11 mouse cellular contexts compared by ENCODE assay signal in the genomic region with DNA sequence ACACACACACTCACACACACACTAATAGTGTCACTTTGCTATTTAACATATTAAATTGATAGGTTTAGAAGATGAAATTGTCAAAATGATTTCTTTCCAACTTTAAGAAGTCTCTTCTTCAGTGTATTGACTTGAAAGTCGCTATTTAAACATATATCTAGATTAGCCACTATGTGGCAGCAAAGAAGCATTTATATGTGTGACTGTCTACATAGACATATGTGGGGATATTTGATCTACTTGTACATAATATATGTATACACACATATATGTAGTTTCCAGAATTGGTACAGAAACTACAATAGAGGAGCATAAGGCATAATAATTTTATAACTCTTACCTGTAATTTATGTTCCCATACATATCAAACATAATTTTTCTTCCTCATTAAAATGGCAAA. TPM values are rescaled to one million over a fixed set of nuclear protein-coding genes. Genes with fewer than 3 reads are reported as not detected.
DNase-seq lines count a peak whose midpoint lies in the region; ATAC-seq and TF ChIP-seq lines count a peak whose summit lies in the region.
"Had no signal": no experiment of that assay in that cellular context is flagged by ENCODE, and none has a peak within 500 bp of the region (broad histone marks: within the 10 kb centered on the region; RNA-seq: fewer than 3 reads in every experiment).

No protein-coding gene starts in this region.

- WGBS in embryonic facial prominence, embryonic 11.5 days = 12% methylated on average over 1 of the region's 1 CpGs
- WGBS in embryonic facial prominence, embryonic 10.5 days = 8% methylated on average over 1 of the region's 1 CpGs
- 5% methylated on average over 1 of the region's 1 CpGs for WGBS in liver, adult 2 months
- 14% methylated on average over 1 of the region's 1 CpGs for WGBS in hindbrain, embryonic 15.5 days

- DNase-seq in embryonic facial prominence, embryonic 11.5 days (ENCODE audit: low spot score) = peak; percentile 55
- no peak for DNase-seq in embryonic facial prominence, embryonic 10.5 days (ENCODE audit: low spot score)
- DNase-seq in liver, adult 2 months (ENCODE audit: extremely low read depth, low read depth, low spot score) = peak; percentile 40
- DNase-seq in liver = no peak
- DNase-seq in retina, postnatal 1 day = peak; percentile 40
- no peak for DNase-seq in frontal cortex, postnatal 14 days (ENCODE audit: low spot score in 2 of 2)
- DNase-seq in right cerebral cortex, postnatal 10 days (ENCODE audit: low spot score in 2 of 2) = no peak
- DNase-seq: heart, postnatal 14 days; liver, embryonic 13.5 days had no signal

- no peaks in the 10 kb centered on the region for H3K27me3 ChIP-seq in embryonic facial prominence, embryonic 11.5 days (ENCODE audit: control insufficient read depth, insufficient read depth, low read length)
- no peaks in the 10 kb centered on the region for H3K27me3 ChIP-seq in embryonic facial prominence, embryonic 10.5 days (replicated peaks; ENCODE audit: low read depth, poor library complexity, severe bottlenecking)
- no peaks in the 10 kb centered on the region for H3K27me3 ChIP-seq in liver, adult 2 months (ENCODE audit: control insufficient read depth, insufficient read depth, low read length)
- no peaks in the 10 kb centered on the region for H3K27me3 ChIP-seq in hindbrain, embryonic 15.5 days
- H3K27me3 ChIP-seq: liver, embryonic 13.5 days had no signal

- TF ChIP-seq CTCF in liver, adult 2 months (IDR thresholded peaks at IDR 0.05; ENCODE audit: low read depth, low read length) = peak; percentile 29; the same call in 1 of the 2 replicates

- no peaks in the 10 kb centered on the region for H3K4me1 ChIP-seq in embryonic facial prominence, embryonic 11.5 days (ENCODE audit: control insufficient read depth, insufficient read depth, low read length)
- H3K4me1 ChIP-seq in embryonic facial prominence, embryonic 10.5 days = no peaks in the 10 kb centered on the region
- no peaks in the 10 kb centered on the region for H3K4me1 ChIP-seq in liver, adult 2 months (ENCODE audit: control insufficient read depth, insufficient read depth, low read length)
- no peaks in the 10 kb centered on the region for H3K4me1 ChIP-seq in hindbrain, embryonic 15.5 days (replicated peaks)
- H3K4me1 ChIP-seq: liver, embryonic 13.5 days had no signal

- H3K36me3 ChIP-seq in embryonic facial prominence, embryonic 11.5 days (replicated peaks; ENCODE audit: control insufficient read depth, insufficient read depth, low read depth, low read length) = no peaks in the 10 kb centered on the region
- H3K36me3 ChIP-seq in embryonic facial prominence, embryonic 10.5 days (replicated peaks) = no peaks in the 10 kb centered on the region
- no peaks in the 10 kb centered on the region for H3K36me3 ChIP-seq in liver, adult 2 months (ENCODE audit: control insufficient read depth, insufficient read depth, low read length)
- no peaks in the 10 kb centered on the region for H3K36me3 ChIP-seq in hindbrain, embryonic 15.5 days
- H3K36me3 ChIP-seq: liver, embryonic 13.5 days had no signal

- ATAC-seq in embryonic facial prominence, embryonic 11.5 days (replicated peaks; ENCODE audit: insufficient number of reproducible peaks, low FRiP score, low TSS enrichment, low read depth) = no peak
- ATAC-seq in hindbrain, embryonic 15.5 days (ENCODE audit: low FRiP score, low read depth) = peak; percentile 63; the same call in 1 of the 2 replicates

- H3K79me2 ChIP-seq in liver, adult 2 months (ENCODE audit: control insufficient read depth, insufficient read depth, low read length) = no peaks in the 10 kb centered on the region

- H3K27ac ChIP-seq in embryonic facial prominence, embryonic 11.5 days (replicated peaks; ENCODE audit: low read depth, low read length) = no peak overlapping the region
- no peak overlapping the region for H3K27ac ChIP-seq in embryonic facial prominence, embryonic 10.5 days (replicated peaks)
- no peak overlapping the region for H3K27ac ChIP-seq in liver, adult 2 months (replicated peaks; ENCODE audit: insufficient read depth, low read depth, low read length)
- H3K27ac ChIP-seq in hindbrain, embryonic 15.5 days (replicated peaks) = no peak overlapping the region
- H3K27ac ChIP-seq: liver, embryonic 13.5 days had no signal

- H3K9me3 ChIP-seq in embryonic facial prominence, embryonic 11.5 days (replicated peaks; ENCODE audit: control insufficient read depth, low read length) = no peaks in the 10 kb centered on the region
- H3K9me3 ChIP-seq in embryonic facial prominence, embryonic 10.5 days = no peaks in the 10 kb centered on the region
- H3K9me3 ChIP-seq in hindbrain, embryonic 15.5 days = no peaks in the 10 kb centered on the region
- H3K9me3 ChIP-seq: liver, embryonic 13.5 days had no signal

- TF ChIP-seq POLR2A in liver, adult 2 months (IDR thresholded peaks at IDR 0.05; ENCODE audit: extremely low read depth, insufficient read depth, low read length) = no peak

- H3K4me3 ChIP-seq in embryonic facial prominence, embryonic 11.5 days (ENCODE audit: low read depth, low read length) = no peak overlapping the region
- H3K4me3 ChIP-seq in embryonic facial prominence, embryonic 10.5 days = no peak overlapping the region
- H3K4me3 ChIP-seq in liver, adult 2 months (ENCODE audit: insufficient read depth, low read depth, low read length) = no peak overlapping the region
- H3K4me3 ChIP-seq in hindbrain, embryonic 15.5 days = no peak overlapping the region
- H3K4me3 ChIP-seq: liver, embryonic 13.5 days; myocyte had no signal

- no peak overlapping the region for H3K9ac ChIP-seq in embryonic facial prominence, embryonic 11.5 days (replicated peaks; ENCODE audit: low read length)
- no peak overlapping the region for H3K9ac ChIP-seq in liver, adult 2 months (ENCODE audit: low read depth, low read length)
- no peak overlapping the region for H3K9ac ChIP-seq in hindbrain, embryonic 15.5 days
- H3K9ac ChIP-seq: liver, embryonic 13.5 days had no signal

- H3K4me2 ChIP-seq in embryonic facial prominence, embryonic 11.5 days (ENCODE audit: low read depth, low read length) = no peak overlapping the region
- H3K4me2 ChIP-seq in hindbrain, embryonic 15.5 days = no peak overlapping the region
- H3K4me2 ChIP-seq: liver, embryonic 13.5 days had no signal

RNA-seq across cellular contexts. Expression of a gene that starts 17.9 kb away (rescaled TPM):
- 3.1 and 3.8 TPM in 2 replicates for polyA plus RNA-seq in embryonic facial prominence, embryonic 11.5 days (2014; fragmentation: Nextera tagmentation; extraction: Ambion mirVana)
- polyA plus RNA-seq in embryonic facial prominence, embryonic 10.5 days (2016; fragmentation: Nextera tagmentation; extraction: Ambion mirVana) = 2.3 and 2.9 TPM in 2 replicates
- total RNA-seq in liver, adult 2 months (2014; rRNA removed) = 1.0 TPM in 2 replicates
- polyA plus RNA-seq in liver, adult 2 months (2012; rRNA removed) = 0.04 and 0.05 TPM in 2 replicates
- polyA plus RNA-seq in hindbrain, embryonic 15.5 days (2015; fragmentation: Nextera tagmentation; extraction: Ambion mirVana) = 9.7 and 12.2 TPM in 2 replicates

RNA-seq across cellular contexts. Expression of a gene that starts 48.2 kb away (rescaled TPM):
- polyA plus RNA-seq in embryonic facial prominence, embryonic 11.5 days (2014; fragmentation: Nextera tagmentation; extraction: Ambion mirVana) = 8.2 and 8.6 TPM in 2 replicates
- 6.4 and 8.6 TPM in 2 replicates for polyA plus RNA-seq in embryonic facial prominence, embryonic 10.5 days (2016; fragmentation: Nextera tagmentation; extraction: Ambion mirVana)
- total RNA-seq in liver, adult 2 months (2014; rRNA removed) = 6.2 and 9.0 TPM in 2 replicates
- polyA plus RNA-seq in liver, adult 2 months (2012; rRNA removed) = 3.9 and 4.1 TPM in 2 replicates
- polyA plus RNA-seq in hindbrain, embryonic 15.5 days (2015; fragmentation: Nextera tagmentation; extraction: Ambion mirVana) = 5.8 and 7.6 TPM in 2 replicates

Comparison
In these comparisons a context has a peak if more than half of its experiments do, and no peak if none do; other contexts are left out.
1. DNase-seq: peak in embryonic facial prominence, embryonic 11.5 days (single experiment), liver, adult 2 months (single experiment) and retina, postnatal 1 day (single experiment); none in embryonic facial prominence, embryonic 10.5 days (single experiment), liver (single experiment), frontal cortex, postnatal 14 days (0 of 2) and right cerebral cortex, postnatal 10 days (0 of 2).